Mouse (Mus musculus) layer of hippocampus, adult 8-10 months (tissue): ENCODE measurements around the gene Mdfi. TPM values are rescaled to one million over a fixed set of nuclear protein-coding genes. Genes with fewer than 3 reads are reported as not detected.

Experiments used
- DNase-seq, 2 experiments: peaks; one replicate each; pipeline ENCODE4 v3.0.0; 2022; ENCODE audit warnings: low spot score in 2 of 2
- total RNA-seq, 4 experiments: library from RNA; stranded (reverse); gene quantifications; 2 replicates each; pipeline ENCODE4 v1.2.4; 2022

Mdfi gene
- total RNA-seq, 4 experiments from 2014 or later: 0.37 to 2.1 (median 0.91) TPM

- no peak for DNase-seq
Measured at GRCm38 (mm10) chr17:47802806-47803205, 31.7 kb downstream of the Mdfi start.

- DNase-seq: no peak
Measured at GRCm38 (mm10) chr17:47797383-47797782, 37.1 kb downstream of the Mdfi start.

- no peak for DNase-seq
Measured at GRCm38 (mm10) chr17:47796968-47797367, 37.5 kb downstream of the Mdfi start.

- no peak for DNase-seq
Measured at GRCm38 (mm10) chr17:47796156-47796816, 38.2 kb downstream of the Mdfi start.

GRCm38 (mm10) chr17:47795446-47795845, 39.0 kb downstream of the Mdfi start:
- DNase-seq: peak in 1 of 2 experiments; percentile 27

GRCm38 (mm10) chr17:47793377-47793776, 41.1 kb downstream of the Mdfi start:
- peak; percentile 75 to 84 for DNase-seq

GRCm38 (mm10) chr17:47792098-47792863, 42.2 kb downstream of the Mdfi start:
- peak in 1 of 2 experiments; percentile 51 for DNase-seq

- no peak for DNase-seq
Measured at GRCm38 (mm10) chr17:47788996-47789395, 45.5 kb downstream of the Mdfi start.

GRCm38 (mm10) chr17:47788306-47788705, 46.2 kb downstream of the Mdfi start:
- no peak for DNase-seq

GRCm38 (mm10) chr17:47787632-47788031, 46.9 kb downstream of the Mdfi start:
- DNase-seq: no peak

- DNase-seq: no peak
Measured at GRCm38 (mm10) chr17:47784411-47784810, 50.1 kb downstream of the Mdfi start.

- DNase-seq: no peak
Measured at GRCm38 (mm10) chr17:47783445-47784223, 50.9 kb downstream of the Mdfi start.

GRCm38 (mm10) chr17:47782486-47782885, 52.0 kb downstream of the Mdfi start:
- no peak for DNase-seq

GRCm38 (mm10) chr17:47780470-47780869, 54.0 kb downstream of the Mdfi start:
- DNase-seq: no peak

GRCm38 (mm10) chr17:47777141-47777540, 57.4 kb downstream of the Mdfi start:
- no peak for DNase-seq

GRCm38 (mm10) chr17:47773604-47774003, 60.9 kb downstream of the Mdfi start:
- DNase-seq: no peak

GRCm38 (mm10) chr17:47769389-47770299, 64.8 kb downstream of the Mdfi start:
- no peak for DNase-seq

- DNase-seq: no peak
Measured at GRCm38 (mm10) chr17:47768707-47769276, 65.7 kb downstream of the Mdfi start.

- no peak for DNase-seq
Measured at GRCm38 (mm10) chr17:47767456-47768141, 66.9 kb downstream of the Mdfi start.

GRCm38 (mm10) chr17:47767081-47767455, 67.4 kb downstream of the Mdfi start:
- DNase-seq: no peak
